Mouse (Mus musculus): Measurements from ENCODE around the gene Foxred2.

- TF ChIP-seq CTCF (IDR thresholded peaks at IDR 0.05; ENCODE audit: control insufficient read depth, insufficient read depth, low read length) (no peak), POLR2A (IDR thresholded peaks at IDR 0.05; ENCODE audit: borderline replicate concordance, control insufficient read depth, low read depth, low read length) (no peak)
Measured at GRCm38 (mm10) chr15:77974165-77974841, 17.8 kb upstream of the Foxred2 start.
